Mouse (Mus musculus): Measurements from ENCODE around the gene Stmnd1. TPM values are rescaled to one million over a fixed set of nuclear protein-coding genes. Genes with fewer than 3 reads are reported as not detected.

Gene Stmnd1
- polyA plus RNA-seq, 1 experiment: not detected

GRCm38 (mm10) chr13:46254171-46254570, 19.4 kb upstream of the Stmnd1 start:
- H3K4me1 ChIP-seq: peaks cover 3% of the 10 kb centered on the region; the same call in 1 of the 2 replicates
- H3K36me3 ChIP-seq (replicated peaks; ENCODE audit: low read length): no peaks in the 10 kb centered on the region
- H3K9me3 ChIP-seq: no peaks in the 10 kb centered on the region
- H3K27me3 ChIP-seq (replicated peaks): peaks cover 4% of the 10 kb centered on the region
- TF ChIP-seq GATA1 (IDR thresholded peaks at IDR 0.05; ENCODE audit: borderline replicate concordance, low read length): no peak
- H3K4me3 ChIP-seq (replicated peaks): no peak overlapping the region

- TF ChIP-seq FLI1 (IDR thresholded peaks at IDR 0.05; ENCODE audit: low read length): no peak
- no peak for TF ChIP-seq GATA1 (IDR thresholded peaks at IDR 0.05; ENCODE audit: borderline replicate concordance, low read length)
- no peaks in the 10 kb centered on the region for H3K36me3 ChIP-seq (replicated peaks; ENCODE audit: low read length)
- H3K9me3 ChIP-seq: no peaks in the 10 kb centered on the region
- peaks cover 4% of the 10 kb centered on the region for H3K27me3 ChIP-seq (replicated peaks)
- no peak overlapping the region for H3K4me3 ChIP-seq (replicated peaks)
- H3K4me1 ChIP-seq: peaks cover 3% of the 10 kb centered on the region; the same call in 1 of the 2 replicates
Measured at GRCm38 (mm10) chr13:46255616-46256015, 17.9 kb upstream of the Stmnd1 start.

- no peaks in the 10 kb centered on the region for H3K36me3 ChIP-seq (replicated peaks; ENCODE audit: low read length)
- H3K4me3 ChIP-seq (replicated peaks): no peak overlapping the region
- no peaks in the 10 kb centered on the region for H3K9me3 ChIP-seq
- peaks cover 1% of the 10 kb centered on the region for H3K27me3 ChIP-seq (replicated peaks)
- TF ChIP-seq FLI1 (IDR thresholded peaks at IDR 0.05; ENCODE audit: low read length) (no peak), GATA1 (IDR thresholded peaks at IDR 0.05; ENCODE audit: borderline replicate concordance, low read length) (no peak)
- peaks cover 3% of the 10 kb centered on the region; the same call in 1 of the 2 replicates for H3K4me1 ChIP-seq
Measured at GRCm38 (mm10) chr13:46257847-46258246, 15.7 kb upstream of the Stmnd1 start.

GRCm38 (mm10) chr13:46259526-46259925, 14.0 kb upstream of the Stmnd1 start:
- TF ChIP-seq GATA1 (IDR thresholded peaks at IDR 0.05; ENCODE audit: borderline replicate concordance, low read length): no peak
- TF ChIP-seq FLI1 (IDR thresholded peaks at IDR 0.05; ENCODE audit: low read length): no peak
- Histone ChIP-seq H3K9me3 (no peaks in the 10 kb centered on the region), H3K4me3 (replicated peaks) (no peak overlapping the region), H3K36me3 (replicated peaks; ENCODE audit: low read length) (no peaks in the 10 kb centered on the region), H3K27me3 (replicated peaks) (peaks cover 1% of the 10 kb centered on the region), H3K4me1 (peaks cover 3% of the 10 kb centered on the region; the same call in 1 of the 2 replicates)

- Histone ChIP-seq H3K4me1 (no peaks in the 10 kb centered on the region), H3K9me3 (no peaks in the 10 kb centered on the region), H3K4me3 (replicated peaks) (no peak overlapping the region), H3K27me3 (replicated peaks) (no peaks in the 10 kb centered on the region), H3K36me3 (replicated peaks; ENCODE audit: low read length) (no peaks in the 10 kb centered on the region)
- TF ChIP-seq FLI1 (IDR thresholded peaks at IDR 0.05; ENCODE audit: low read length) (no peak), GATA1 (IDR thresholded peaks at IDR 0.05; ENCODE audit: borderline replicate concordance, low read length) (no peak)
Measured at GRCm38 (mm10) chr13:46261244-46261643, 12.3 kb upstream of the Stmnd1 start.

GRCm38 (mm10) chr13:46267783-46268182, 5.7 kb upstream of the Stmnd1 start:
- H3K36me3 ChIP-seq (replicated peaks; ENCODE audit: low read length): no peaks in the 10 kb centered on the region
- no peaks in the 10 kb centered on the region for H3K4me1 ChIP-seq
- H3K9me3 ChIP-seq: no peaks in the 10 kb centered on the region
- no peak overlapping the region for H3K4me3 ChIP-seq (replicated peaks)
- TF ChIP-seq GATA1 (IDR thresholded peaks at IDR 0.05; ENCODE audit: borderline replicate concordance, low read length) (no peak), FLI1 (IDR thresholded peaks at IDR 0.05; ENCODE audit: low read length) (no peak)
- H3K27me3 ChIP-seq (replicated peaks): peaks cover 7% of the 10 kb centered on the region

GRCm38 (mm10) chr13:46268341-46268740, 5.2 kb upstream of the Stmnd1 start:
- Histone ChIP-seq H3K36me3 (replicated peaks; ENCODE audit: low read length) (no peaks in the 10 kb centered on the region), H3K4me3 (replicated peaks) (no peak overlapping the region), H3K9me3 (no peaks in the 10 kb centered on the region), H3K27me3 (replicated peaks) (peaks cover 10% of the 10 kb centered on the region), H3K4me1 (peaks cover 3% of the 10 kb centered on the region)
- no peak for TF ChIP-seq GATA1 (IDR thresholded peaks at IDR 0.05; ENCODE audit: borderline replicate concordance, low read length)
- TF ChIP-seq FLI1 (IDR thresholded peaks at IDR 0.05; ENCODE audit: low read length): no peak

GRCm38 (mm10) chr13:46268815-46269445, 4.6 kb upstream of the Stmnd1 start:
- no peak for TF ChIP-seq GATA1 (IDR thresholded peaks at IDR 0.05; ENCODE audit: borderline replicate concordance, low read length)
- no peak for TF ChIP-seq FLI1 (IDR thresholded peaks at IDR 0.05; ENCODE audit: low read length)
- Histone ChIP-seq H3K9me3 (no peaks in the 10 kb centered on the region), H3K4me1 (peaks cover 7% of the 10 kb centered on the region), H3K36me3 (replicated peaks; ENCODE audit: low read length) (no peaks in the 10 kb centered on the region), H3K4me3 (replicated peaks) (no peak overlapping the region), H3K27me3 (replicated peaks) (peaks cover 13% of the 10 kb centered on the region)

- peaks cover 16% of the 10 kb centered on the region for H3K27me3 ChIP-seq (replicated peaks)
- no peaks in the 10 kb centered on the region for H3K9me3 ChIP-seq
- TF ChIP-seq GATA1 (IDR thresholded peaks at IDR 0.05; ENCODE audit: borderline replicate concordance, low read length) (no peak), FLI1 (IDR thresholded peaks at IDR 0.05; ENCODE audit: low read length) (no peak)
- H3K36me3 ChIP-seq (replicated peaks; ENCODE audit: low read length): no peaks in the 10 kb centered on the region
- no peak overlapping the region for H3K4me3 ChIP-seq (replicated peaks)
- H3K4me1 ChIP-seq: peaks cover 7% of the 10 kb centered on the region
Measured at GRCm38 (mm10) chr13:46272811-46273452, 589 bp upstream of the Stmnd1 start.

- H3K36me3 ChIP-seq (replicated peaks; ENCODE audit: low read length): no peaks in the 10 kb centered on the region
- peaks cover 7% of the 10 kb centered on the region for H3K4me1 ChIP-seq
- H3K4me3 ChIP-seq (replicated peaks): no peak overlapping the region
- peaks cover 16% of the 10 kb centered on the region for H3K27me3 ChIP-seq (replicated peaks)
- TF ChIP-seq GATA1 (IDR thresholded peaks at IDR 0.05; ENCODE audit: borderline replicate concordance, low read length) (no peak), FLI1 (IDR thresholded peaks at IDR 0.05; ENCODE audit: low read length) (no peak)
- H3K9me3 ChIP-seq: peaks cover 5% of the 10 kb centered on the region
Measured at GRCm38 (mm10) chr13:46275701-46276100, 2.2 kb downstream of the Stmnd1 start.

All from megakaryocyte, embryonic 14.5 days (primary cell).